Mouse (Mus musculus): ENCODE results near the gene Gm12216.

The Gm12216 gene

DNA sequence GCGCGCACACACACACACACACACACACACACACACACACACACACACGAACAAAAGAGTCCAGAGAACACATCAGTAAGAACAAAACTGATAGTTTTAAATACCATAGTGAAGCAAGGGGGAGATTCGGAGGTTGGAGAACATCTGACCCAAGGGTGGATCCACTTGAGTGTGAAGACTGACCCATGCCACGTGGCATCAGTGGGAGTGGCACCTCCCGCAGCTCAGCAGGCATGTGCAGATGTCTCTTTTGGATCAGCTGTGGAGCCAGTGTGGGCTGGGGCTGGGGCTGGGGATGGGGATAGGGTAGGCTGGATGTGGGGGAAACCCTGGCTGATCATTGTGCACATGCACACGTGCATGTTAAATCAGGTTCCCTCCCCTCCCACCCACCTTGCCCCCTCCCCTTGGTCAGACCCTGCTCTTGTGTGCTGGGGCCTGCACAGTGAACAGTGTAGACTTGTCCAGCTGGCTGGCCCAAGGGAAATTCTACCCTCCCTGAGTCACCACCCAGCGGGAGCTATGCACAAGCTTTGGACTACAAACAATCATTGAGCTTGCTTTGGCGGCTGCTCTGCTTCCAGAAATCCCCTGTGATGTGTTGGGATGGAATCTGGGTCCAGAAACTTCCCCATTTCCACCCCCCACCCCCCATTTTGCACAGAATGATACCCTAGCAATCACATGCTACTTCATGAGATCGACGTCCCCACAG lies 37.7 kb downstream of the Gm12216 start:
- DNase-seq = no peak

DNA sequence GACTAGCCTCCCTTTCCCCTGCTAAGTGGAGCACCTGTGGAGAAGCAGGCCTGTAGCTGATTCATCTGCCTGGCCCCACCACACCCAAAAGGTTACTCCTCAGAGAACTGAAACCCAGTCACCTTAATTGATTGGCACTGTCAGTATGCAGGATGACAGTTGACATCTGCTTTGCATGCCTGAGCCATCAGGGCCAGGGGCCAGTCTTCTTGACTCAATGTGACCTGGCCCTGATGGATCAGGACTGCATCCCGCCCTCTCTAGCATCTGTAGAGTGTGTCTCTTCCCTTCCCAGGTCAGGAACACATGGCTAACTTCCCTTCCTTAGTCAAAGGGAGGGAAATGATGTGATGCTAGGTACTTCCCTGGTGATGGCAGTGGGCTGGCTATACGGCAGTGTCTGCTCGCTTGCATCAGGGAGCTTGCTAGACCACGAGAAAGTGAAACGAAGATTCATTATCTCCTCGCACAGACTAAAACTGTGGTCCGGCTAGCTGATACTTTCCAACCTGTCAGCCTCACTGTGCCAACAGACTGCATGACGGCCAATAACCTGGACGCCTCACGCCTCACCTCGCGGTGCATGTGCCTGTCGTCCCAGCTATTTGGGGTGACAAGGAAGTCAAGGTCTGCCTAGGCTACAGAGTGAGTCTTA lies 38.4 kb downstream of the Gm12216 start:
- DNase-seq = peak in 1 of 2 experiments; percentile 20

DNA sequence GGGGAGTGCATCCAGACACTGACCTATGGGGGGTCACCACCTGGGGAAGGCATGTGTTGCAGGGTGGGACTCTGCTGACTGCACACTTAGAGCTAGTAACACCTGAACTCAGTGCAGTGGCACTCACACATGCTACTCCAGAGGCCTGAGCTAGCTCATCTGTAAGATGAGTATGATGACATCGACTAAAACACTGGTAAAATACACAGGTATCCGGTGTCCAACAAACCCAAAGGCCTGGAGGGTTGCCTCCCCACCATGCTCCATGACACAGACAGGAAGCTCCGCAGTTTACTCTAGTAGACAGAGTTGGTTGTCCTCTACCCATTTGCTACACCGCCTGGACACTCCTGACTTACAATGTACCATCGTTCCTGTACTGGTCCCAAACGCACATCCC lies 39.5 kb downstream of the Gm12216 start:
- DNase-seq = no peak

DNA sequence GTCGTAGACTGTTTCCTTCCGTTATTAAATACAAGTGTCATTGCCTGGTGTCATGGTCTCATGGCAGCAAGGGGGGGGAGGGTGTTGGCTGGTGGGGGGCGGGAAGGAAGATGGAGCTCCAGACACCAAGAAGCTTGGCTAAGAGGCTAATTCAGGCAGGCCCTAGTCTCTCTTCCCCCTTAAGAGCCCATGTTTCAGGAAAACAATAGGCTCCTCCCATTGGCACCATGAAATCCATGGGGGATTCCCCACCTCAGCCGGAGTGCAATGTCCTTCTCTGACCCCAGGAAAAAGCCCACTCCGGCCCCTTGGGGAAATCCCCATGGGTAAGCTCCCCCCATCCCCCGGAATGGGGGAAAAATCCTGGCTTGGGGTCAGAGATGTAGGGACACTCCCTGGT lies 40.3 kb downstream of the Gm12216 start:
- no peak for DNase-seq

DNA sequence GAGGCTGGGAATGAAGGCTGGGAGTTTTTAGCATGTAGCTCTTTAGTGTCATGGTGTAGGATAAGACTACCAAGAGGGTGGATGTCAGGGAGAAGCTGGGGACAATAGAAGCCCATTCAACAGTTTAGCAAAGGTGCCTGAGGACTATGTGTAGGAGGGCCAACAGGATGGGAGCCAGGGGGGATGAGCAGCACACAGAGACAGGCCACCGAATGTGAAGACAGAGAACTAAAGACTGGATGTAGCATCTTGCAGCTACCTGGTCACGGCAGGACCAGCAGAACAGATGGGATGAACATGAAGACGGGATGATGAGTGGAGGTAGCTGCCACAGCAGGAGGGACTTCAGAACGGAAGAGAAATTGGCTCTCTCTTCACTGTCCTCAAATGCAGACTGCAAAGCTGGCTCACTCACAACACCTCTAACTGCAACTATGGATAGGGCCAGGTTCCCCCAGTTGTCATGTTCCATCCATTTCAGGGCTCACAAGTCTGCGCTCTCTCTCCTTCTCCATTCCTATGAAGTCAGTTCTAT lies 42.1 kb downstream of the Gm12216 start:
- peak; percentile 29 to 45 for DNase-seq

DNA sequence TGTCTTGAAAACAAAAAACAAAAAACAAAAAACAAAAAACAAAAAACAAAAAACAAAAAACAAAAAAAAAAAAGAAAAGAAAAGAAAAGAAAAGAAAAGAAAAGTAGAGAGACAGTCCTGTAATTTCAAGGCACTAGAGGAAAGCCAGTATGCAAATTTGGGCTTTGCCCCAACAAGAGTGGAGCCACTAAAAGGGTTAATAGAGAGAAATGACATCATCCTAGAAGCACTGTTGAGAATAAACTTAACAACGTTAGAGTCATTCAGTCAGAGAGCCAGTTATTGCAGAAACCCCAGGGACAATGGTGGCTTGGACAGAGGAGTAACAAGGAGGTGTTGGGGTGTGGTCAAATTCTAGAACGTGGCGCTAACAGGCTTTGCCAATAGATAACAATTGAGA lies 44.2 kb downstream of the Gm12216 start:
- no peak for DNase-seq

DNA sequence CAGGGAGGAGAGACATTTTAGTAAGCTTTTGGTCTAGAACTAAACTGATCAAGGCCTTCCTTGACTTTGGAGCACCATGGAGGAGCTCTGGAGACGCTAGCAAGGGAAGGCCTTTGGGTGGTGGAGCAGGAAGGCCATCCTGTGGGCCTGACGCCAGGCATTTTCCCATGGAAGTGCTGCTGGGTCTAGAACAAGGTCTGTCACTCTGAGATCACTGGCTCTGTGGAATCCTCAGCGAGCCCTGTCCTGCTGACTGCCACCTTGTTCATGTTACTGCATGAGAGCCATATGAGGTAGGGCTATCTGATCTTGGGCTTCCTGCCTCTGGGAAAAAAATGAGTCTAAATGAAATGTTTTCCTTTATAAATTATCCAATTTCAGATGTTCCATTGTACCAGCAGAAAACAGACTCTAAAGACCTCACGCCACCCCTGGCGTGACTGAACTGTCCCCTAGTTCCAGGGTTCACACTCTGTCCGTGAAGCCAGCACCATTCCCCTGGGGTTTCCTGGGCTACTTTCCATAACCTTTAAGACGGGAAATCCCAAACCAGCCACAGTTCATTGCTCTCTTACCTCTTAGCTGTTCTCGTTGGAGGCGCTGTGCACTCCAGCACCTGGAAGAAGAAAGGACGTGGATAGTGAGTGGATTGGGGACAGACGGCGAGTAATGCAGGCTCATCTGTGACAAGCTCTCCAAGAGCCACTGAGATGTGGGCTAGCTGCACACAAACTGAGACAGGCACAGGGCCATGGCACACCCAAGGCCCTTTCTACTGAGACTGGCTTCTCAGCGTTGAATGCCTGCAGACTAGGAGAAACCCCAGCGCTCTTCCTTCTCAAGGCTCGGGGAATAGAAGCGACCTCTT lies 45.8 kb downstream of the Gm12216 start:
- DNase-seq = peak in 1 of 2 experiments; percentile 17

DNA sequence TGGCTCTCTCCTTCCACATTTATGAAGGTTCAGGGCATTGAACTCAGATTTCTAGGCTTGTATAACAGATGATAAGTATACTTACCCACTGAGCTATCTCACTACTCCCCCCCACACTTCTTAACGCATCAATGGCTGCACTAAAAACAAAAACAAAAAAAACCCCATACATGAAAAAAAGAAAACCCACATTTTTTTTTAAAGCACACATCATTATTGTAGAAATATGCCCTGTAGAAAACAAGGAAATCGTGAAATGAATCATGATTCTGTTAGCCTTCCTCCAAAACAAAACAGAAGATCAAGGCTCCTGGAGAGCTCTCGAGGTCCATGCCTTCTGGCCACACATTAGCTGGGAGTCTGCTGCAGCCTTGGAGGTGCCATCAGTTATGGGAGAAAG lies 47.7 kb downstream of the Gm12216 start:
- no peak for DNase-seq

DNA sequence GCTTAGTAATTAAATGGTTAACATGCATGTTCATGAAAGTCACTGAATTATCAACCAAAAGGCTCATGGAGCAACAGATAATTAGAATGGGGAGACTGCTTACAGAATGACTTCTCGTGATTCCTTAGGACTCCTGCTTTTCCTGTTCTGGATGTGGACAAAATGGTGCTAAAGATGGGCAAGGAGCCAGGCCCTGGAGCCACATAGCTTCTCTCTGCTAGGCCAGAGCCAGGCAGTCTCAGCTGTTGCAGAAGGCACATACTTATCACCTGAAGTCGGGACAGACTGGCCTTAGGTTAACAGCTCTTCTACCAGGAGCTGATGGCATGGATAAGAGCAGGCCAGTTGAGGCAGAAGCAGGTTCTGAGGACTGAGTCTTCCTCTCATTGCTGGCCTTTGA lies 48.3 kb downstream of the Gm12216 start:
- DNase-seq = peak in 1 of 2 experiments; percentile 20

DNA sequence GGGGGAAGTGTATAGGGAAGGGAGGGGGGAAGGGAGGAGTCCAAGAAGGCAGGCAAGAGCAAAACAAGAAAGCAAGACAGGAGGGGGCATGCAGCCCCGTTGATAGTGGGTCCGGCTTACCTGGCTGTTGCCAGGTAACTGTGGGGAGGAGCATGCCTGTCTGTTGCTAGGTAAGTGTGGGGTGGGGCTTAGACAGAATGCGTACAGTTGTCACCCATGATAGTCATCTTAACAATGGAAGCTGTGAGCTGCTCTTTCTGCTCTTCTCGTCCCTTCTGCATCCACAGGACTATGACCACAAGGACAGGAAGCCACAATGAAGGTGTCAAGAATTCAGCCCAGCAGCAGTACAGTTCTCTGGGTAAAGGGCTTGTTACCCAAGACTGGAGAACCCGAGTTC lies 48.9 kb downstream of the Gm12216 start:
- DNase-seq = no peak

DNA sequence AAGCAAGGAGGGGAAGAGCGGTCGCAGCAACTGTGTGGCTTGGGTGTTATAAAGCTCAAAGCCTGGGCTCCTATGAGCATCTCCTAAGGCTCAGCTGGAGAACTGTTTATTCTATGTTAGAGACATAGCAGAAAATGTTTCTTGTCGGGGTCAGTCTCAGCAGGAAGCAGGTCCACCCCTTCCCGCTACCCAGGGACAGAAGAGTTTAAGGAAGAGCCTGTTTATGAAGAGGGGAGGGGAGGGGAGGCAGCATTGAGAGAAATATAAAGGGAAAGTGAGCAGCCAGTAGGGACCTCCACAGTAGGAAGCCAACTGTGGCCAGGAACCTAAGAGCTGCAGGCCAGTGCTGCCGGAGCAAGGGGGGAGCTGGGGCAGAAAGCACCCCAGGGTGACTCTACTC lies 49.7 kb downstream of the Gm12216 start:
- DNase-seq = no peak

DNA sequence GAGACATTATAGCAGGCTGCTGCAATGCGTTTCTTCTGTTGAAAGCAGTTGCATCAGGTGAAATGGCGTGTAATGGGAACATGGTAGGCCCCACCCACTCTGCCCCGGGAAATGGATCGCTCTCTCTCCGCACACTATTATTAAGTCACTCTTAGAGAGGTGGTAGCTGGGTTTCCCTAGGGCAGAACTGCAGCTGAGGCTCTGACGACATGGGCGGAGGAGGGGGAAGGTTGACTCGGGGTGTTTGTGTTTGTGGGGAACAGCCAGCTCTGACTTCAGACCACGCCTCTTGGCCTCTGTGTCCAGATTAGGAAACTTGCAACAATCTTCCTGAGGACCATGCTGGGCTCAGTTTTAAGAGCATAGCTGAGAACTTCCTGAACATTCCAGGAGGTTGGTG lies 53.3 kb downstream of the Gm12216 start:
- no peak for DNase-seq

DNA sequence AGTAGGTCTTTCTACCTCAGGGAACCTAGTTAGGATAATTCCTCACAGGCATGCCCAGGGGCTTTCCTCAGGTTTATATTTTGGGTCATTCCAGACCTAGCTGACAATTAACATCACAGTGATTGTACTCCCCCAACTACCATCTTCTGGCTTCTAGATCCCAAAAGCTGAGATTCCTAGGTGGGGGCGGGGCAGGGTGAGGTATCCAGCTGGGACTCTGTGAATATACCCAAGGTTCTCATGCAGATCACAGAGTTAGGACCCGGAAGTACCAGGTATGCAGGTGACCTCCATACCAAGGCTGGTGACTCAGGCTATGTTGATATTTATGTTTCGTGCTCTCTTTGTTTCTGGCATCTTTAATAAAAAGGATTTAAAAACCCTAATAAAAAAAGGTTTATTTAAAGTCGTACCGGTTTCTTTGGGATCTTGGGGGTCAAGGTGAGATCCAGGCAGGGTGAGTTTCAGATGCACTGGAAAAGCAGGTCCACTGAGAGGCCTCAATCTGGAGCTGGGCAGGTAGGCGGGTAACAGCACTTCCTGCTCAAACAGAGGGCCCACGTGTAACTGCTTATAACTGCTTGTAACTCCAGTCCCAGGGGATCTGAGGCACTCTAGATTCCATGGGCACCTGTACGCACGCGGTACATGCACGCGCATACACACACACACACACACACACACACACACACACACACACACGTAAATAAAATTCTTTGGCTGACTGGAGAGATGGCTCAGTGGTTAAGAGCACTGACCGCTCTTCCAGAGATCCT lies 54.3 kb downstream of the Gm12216 start:
- no peak for DNase-seq

DNA sequence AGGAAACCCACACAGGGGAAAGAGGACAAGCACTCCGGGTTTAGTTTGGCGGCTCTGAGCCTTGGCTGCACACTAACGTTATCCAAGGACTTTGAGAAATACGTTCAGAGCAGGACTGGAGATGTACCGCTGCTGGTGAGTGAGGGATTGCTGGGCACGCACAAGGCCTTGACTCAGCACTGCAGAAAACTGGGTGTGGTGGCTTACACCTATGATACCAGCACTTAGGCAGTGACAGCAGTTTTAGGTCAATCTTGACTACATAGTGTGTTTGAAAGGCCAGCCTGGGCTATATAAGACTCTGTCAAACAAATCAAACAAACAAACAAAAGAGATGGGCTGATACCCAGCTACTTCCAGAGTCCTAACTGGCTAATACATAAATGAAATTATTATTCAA lies 55.6 kb downstream of the Gm12216 start:
- no peak for DNase-seq

DNA sequence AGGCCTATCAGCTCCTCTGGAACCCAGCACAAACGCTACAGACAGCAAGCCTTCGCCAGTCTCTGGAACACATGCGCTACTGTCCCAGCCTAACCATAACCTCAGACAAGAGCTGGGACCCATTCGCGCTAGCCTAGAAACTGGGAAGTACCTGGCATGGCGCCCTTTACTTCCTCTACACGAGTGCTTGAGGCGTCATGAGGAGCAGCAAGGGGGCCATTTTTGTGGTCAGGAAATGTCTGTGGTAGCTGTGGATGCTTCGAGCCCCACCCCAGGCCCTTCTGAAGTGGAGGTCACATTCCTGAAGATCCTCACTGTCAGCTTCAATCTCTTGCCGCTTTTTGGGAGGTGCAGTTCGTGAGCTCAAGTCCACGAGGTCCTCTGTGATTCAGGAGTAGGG lies 56.0 kb downstream of the Gm12216 start:
- no peak for DNase-seq

DNA sequence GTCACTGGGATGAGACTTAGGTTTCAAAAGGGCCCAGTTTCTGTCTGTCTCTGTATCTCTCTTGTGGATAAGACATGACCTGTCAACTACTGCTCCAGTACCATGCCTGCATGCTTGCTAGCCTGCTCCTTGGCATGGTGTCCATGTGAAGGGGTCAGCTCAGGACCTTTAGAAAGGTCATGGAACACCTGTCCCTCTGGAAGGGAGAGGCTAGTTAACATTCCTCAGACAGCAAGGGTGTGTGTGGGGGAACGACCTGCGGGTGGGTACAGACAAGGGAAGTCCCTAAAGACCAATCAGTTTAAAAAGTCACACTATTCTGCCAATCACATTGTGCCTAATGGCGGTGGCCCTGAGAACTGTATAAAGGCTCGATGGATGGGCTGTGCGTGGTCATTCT lies 58.1 kb downstream of the Gm12216 start:
- no peak for DNase-seq

DNA sequence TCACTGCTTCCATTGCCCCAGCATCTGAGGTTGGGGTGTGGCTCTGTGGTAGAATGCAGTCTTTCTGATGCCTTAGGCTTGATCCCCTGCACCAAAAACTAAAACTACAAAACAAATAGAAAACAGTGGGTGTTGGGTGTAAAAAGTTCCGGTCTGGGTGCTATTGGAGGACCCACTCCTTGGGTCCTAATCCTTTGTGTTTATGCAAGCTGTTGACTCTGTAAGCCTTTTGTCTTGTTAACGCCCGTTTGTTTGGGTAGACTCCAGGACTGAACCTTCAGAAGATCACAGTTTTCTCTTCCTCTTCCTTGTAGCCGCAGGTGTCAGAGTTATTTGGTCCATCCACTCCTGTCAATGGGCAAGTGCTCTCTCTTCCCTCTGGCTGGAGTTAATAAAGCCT lies 59.0 kb downstream of the Gm12216 start:
- no peak for DNase-seq

DNA sequence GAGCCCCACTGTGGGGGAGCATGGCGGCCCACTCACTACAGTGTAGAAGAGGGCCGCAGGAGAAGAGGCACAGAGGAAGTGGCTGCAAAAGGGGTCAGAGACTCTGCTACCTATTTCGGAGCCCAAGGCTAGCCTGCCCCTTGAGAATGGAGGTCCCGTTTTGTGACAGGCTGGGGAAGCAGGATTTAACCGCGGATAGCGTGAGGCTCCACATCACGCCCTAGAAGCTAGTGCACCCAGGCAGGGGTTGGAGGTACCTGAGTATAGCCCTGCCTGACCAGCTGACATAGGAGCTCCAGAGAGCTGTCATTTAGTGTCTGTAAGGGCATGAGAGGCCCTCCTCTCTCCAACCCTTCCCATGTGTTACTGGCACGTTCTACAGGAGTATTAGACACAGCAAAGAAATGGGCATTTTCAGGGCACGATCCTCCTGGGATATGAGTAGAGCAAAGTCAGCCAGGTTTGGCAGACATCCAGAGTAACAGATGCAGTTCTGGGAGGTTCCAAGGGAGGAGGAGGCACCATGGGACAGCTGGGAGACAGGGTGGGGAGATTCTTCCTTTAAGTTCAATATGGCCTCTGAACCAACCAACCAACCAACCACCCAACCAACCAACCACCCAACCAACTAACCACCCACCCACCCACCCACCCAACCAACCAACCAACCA lies 60.9 kb downstream of the Gm12216 start:
- DNase-seq = peak in 1 of 2 experiments; percentile 22

DNA sequence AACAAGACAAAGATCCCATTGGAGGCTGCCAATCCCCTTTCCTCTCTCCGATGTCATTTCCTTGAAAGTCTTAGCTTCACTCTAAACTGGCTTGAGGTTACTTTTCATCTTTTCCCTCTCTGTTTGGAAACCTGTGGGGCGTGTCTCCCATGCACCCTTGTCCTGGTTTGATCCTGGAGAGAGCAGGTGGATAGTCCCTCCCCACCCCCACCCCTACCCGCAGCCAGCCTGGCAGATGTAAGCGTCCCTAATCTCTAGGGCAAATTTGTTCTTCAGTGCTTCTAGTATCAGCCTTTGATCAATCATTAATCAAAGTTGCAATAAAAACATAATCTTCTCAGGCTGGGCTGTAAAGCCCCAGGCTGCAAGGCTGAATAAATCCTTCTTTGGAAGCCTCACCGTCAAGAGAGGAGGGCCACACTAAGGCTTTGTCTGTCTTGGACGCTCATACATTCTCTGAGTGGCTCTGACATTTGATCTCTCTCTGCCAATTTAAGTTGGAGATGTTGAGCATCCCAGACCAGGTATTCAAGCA lies 61.6 kb downstream of the Gm12216 start:
- DNase-seq = no peak

DNA sequence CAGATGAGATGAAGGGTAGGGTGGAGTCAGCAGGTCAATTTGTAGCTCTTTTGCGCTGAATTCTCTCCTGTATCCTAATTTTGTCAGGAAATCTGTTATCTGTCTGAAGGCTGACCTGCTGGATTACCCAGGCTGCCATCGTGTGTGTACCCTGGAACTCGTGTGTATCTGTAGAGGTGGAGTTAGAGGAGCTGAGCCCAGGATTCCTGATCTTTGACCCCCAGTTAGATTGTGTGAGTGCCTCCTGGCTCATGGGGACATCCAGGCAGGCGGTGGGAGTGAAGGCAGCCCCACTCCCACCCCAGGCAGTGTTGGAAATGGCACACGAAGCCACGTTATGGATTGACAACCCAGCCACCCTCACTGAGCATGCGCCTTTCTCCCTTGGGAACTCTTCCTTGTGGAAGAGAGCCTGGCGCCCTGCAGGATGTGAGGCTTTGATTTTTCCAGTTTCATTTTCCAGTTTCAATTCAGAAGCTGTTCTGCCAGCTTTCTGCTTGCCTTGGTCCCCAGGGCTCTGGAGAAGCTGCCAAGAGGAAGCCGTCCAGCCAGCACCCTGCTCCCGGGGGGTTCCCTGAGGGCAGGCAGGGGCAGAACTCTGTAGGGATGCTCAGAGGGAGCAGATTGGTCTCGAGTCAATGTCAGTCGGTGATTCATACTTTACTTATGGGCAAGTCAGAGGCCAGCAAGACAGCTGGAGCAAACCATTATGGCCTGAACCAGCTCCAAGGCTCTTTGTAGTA lies 62.5 kb downstream of the Gm12216 start:
- peak in 1 of 2 experiments; percentile 16 for DNase-seq

DNA sequence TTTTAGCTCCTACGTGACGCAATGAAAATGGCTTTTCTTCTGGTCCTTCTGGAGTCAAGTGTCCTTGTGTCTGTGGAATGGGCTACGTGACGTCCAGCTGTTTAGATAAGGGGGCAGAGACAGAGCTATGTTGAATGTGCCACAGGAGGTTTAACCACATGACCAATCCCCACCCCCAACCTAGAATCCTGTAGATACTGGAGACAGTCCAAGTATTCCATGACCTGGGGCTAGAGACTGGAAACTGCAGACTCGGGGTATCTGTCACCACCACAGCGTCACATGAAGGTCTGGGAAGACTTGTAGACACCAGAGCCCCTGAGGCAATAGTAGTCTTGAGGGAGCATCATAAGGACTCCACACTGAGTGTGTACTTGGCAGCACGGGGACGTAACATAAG lies 63.2 kb downstream of the Gm12216 start:
- no peak for DNase-seq
